Mouse (Mus musculus) ovary, postnatal 14 days (tissue): ENCODE measurements at regions not wholly inside any gene's neighbourhood (a gene's known extent, or its start where the extent isn't known, plus 50 kb on each side); places are given as distances from the start of the nearest gene placed in this dataset.

Source experiments
- DNase-seq: peaks from one replicate; pipeline ENCODE4 v3.0.0; 2022; ENCODE audit warnings: low spot score

DNA sequence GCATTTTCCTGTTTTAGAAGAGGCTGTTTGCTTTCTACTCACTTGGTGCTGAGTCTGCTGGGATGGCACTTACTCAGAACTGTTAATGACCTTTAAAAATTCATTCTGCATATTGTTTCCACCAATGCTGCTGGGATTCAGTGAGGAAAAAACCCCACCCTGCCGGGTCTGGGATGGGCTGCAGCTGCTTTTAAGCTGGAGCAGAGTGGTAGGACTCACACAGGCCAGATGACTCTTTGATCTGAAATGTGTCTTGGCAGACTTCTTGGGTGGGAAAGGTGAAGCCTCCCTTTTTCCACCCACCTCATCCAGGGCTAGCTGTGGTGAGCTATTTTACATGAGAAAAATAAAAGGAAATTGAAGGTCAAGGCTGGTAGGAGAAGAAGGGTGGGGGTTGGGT lies 56.4 kb upstream of the Ddhd1 start:
- peak; percentile 22 for DNase-seq

DNA sequence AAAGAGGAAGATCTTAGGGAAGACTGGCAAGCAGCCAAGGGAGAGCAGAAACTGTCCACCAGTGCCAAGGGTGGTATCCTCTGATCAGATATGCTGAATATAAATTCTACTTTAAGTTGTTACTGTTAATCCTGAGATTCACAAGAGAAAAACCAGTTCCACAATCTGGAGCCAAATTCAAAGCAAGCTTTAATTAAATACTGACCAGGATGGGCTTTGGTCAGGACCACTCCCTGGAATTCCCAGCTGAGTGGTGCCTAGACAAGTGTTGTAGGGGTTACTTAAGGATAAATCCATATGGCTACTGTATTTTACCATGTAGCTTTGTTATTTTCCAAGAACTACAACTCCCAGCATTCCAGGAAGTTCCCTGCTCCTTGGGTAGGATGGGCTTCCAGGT lies 56.8 kb upstream of the Ddhd1 start:
- no peak for DNase-seq

DNA sequence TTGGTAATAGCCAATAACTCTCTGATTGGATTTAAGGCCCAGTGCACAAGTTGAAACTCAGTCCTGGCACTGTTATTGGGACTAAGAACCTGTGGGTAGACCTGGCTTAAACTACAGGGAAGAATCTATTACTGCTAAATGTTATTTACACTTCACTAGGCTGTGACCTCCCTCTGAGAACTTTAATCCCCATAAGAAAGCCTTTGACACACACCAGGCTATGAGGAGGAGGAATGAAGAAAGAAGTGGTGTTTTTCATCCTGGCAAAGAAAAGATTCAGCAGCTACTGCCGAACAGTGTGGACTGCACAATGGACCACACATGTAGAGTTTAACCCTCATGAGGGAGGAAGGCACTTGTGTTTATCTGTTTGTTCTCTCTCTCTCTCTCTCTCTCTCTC lies 58.2 kb upstream of the Ddhd1 start:
- no peak for DNase-seq

DNA sequence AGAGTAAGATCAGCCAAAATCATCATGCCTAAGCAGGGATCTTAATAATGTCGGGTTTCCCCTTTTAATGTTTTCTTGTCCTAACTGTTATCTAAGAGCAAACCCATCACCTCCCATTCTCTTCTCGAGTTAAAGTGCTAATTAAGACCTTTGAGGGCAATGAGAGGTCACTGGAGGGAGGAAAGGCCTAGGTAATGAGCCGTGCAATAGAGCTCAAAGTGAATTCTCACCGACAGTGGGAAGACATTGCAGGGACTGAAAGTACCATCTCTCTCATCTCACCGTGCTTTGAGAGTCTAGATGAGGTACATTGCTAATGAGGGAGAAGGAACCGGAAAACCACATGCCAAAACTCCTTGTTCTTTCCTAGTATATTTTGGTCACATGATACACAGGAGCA lies 64.9 kb upstream of the Ddhd1 start:
- no peak for DNase-seq

DNA sequence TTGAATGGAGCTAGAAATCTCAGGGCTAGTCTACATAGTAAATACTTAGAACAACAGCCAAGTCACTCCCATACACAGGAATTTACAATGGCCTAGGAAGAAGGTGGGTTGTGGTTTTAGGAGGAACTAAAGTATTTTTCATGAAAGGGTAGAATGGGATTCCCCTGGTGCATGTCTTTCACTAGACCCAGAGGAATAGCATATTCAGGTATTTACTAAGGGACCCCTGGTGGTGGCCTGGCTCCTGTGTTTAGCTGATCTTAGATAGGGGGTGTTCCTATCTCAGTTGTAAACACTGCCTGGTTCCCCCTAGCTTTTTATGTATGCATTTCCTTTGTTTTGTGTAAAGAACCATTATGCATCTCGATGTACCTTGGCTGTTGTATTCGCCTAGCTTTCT lies 66.4 kb upstream of the Ddhd1 start:
- DNase-seq = no peak

DNA sequence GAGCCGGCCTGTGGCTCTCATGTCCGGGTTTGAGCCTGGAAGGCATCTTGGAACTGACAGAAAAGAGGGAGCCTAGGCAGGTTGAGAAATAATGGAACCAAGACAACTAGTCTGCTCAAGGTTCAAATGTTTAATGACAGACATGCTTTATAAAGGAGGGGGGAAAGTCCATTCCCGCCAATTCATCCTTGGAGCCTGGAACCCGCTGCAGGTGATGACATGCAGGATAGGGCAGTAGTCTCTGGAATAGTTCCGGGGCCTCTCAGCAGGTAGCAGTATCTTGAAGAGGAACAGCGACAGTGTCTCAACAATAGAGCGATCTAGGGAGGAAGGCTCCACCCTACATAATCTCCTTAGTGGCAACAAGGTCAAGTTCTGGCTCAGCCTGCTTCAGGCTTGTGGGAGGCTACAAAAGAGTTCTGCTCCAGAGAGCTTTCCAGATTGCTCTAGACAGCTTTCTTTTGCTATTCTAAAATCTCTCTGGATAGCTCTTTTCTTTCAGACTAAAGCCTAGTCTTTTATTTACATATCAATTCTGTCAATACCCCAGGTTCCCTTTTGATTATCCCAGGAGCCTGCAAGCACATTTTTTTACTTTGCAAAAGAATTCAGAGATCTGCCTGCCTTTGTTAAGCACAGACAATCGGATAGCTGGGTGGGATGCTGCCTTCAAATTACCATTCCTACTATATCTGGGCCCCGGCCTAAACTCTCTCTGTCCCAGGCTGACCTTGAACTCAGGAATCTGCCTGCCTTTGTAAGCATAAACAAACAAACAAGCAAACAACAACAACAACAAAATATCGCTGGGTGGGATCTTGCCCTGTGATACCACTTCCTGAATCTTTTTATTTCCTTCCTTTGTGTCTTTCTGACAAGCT lies 76.8 kb upstream of the Ddhd1 start:
- no peak for DNase-seq

DNA sequence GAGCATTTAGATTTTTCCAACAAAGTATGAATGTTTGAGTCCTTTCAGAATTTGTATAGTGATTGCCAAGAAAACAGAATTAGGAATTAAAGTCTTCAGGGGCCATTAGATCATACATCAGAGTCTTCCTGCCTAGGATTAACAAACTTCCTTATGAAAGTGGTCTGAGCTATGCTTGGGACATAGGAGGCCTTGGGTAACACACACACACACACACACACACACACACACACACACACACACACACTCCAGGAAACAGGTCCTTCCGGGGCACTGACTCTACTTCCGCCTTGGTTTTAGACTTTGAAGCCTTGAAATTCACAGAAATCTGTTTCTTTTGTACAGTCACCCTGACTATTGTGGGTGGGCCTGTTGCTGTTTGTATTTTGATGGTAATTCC lies 80.0 kb upstream of the Ddhd1 start:
- no peak for DNase-seq

DNA sequence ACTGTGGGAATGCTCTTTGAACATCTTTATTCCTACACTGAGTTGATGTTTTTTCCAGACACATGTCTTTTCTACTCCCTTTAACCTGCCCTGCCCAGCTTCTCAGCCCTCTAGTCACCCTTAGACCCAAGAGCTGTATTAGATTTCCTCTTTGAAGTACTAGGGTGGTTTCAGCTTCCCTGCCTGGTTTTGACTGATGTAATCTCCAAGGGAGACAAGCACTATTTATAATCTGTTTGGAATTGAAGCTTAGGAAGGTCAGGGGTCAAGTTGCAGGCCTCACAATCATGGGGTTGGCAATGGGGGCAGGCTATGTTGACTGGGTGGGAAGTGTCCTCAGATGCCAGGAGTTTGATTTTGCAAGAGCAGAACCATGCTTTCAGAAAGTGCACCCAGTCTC lies 81.7 kb upstream of the Ddhd1 start:
- DNase-seq = no peak

DNA sequence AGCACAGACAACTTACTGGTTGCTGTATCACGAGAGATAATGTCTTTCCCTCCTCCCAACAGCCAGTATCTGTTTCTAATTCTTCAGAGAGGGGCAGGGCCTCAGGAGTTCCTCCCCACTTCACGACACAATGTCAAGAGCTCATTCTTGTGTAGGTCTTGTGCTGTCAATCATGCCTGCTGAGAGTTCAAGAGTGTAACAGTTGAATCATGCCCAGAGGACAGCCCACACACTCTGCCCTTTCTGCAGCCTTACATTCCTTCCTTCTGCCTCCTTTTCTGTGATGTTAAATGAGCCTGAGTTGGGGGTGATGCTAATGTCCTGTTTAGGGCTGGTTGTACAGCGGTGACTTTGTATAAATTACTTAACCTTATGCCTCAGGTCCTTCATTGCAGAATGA lies 82.7 kb upstream of the Ddhd1 start:
- no peak for DNase-seq

DNA sequence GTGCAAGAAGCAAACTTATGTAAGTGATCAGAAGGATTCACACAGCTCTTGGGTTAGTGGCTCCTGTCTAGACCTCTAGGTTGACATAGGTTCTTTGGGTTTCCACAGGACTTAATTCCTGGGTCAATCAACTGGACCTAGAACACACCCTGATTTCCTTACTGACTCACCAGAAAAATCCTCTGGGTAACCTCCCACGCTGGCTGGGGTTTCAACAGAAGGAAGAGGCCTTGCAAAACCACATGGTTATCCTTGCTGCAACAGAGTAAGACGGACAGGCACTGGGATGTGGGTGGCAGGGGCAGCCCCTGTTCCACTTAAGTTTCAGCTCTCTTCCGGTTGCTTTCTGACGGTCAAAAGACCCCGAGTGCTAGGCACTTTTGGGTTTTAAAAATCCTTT lies 88.2 kb upstream of the Ddhd1 start:
- DNase-seq = no peak

DNA sequence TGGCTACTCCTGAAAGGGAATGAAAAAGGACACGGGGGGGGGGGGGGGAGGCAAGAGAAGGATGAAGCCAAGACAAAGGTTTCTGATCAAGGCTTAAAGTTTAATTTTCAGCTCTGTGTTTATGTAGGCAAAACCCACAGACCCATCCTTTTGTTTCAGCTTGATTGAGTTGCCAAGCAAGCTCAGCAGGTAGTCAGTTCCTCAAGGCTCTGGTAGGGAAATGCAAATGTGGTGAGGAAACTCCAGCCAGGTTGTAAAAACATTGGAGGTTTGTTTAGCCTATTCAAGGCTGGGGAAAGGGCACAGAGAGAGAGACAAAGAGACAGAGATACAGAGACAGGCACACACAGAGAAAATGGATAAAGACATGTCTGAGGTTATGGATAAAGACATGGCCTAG lies 99.4 kb upstream of the Ddhd1 start:
- no peak for DNase-seq

DNA sequence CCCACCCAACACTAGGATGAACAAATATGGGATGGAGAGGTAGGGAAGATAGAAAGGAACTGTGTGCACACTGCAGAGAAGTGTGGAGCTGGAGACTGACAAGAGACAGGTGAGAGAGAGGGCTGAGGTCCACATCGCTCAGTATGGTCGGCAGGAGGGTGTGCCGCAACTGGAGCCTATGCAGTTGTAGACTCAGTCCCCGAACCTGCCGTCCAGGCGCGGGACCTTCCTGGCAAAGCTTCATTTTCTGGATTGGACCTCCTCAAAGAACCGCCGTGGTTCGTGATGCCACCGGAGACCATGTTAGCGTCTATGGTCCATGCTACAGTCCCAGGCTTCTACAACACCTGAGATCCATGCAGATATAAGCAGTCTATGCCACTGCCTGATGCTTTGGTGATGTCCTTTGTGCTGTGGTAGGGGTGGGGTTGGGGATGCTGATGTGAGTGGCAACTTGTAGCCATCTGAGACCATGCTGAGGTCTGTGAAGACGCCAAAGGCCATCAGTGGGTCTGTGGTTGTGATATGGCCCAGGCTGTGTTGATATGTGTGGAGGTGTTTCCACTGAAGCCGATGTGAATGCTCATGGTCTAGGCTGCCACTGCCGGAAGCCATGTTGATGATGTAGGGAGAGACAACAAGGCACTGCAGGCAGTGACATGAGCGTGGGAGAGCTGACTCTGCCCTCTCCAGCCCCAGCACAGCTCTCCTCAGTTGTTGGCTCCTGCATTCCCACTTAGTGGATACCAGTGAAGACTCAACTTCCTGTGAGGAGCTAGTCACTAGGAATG lies 103.1 kb upstream of the Ddhd1 start:
- DNase-seq = no peak

DNA sequence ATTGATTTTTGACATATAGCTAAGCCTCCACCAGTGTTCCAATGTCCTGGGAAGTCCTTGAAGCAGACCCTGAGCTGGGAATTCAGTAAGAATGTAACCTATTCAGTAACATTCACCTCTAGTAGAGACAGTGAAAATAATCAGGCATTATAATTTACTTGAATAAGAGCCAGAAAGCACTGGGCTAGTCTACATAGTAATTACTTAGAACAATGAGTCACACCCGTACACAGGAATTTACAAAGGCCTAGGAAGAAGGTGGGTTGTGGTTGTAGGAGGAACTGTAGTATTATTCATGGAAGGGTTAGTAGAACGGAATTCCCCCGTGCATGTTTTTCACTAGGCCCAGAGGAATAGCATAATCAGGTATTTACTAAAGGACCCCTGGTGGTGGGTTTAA lies 106.3 kb upstream of the Ddhd1 start:
- DNase-seq = no peak

DNA sequence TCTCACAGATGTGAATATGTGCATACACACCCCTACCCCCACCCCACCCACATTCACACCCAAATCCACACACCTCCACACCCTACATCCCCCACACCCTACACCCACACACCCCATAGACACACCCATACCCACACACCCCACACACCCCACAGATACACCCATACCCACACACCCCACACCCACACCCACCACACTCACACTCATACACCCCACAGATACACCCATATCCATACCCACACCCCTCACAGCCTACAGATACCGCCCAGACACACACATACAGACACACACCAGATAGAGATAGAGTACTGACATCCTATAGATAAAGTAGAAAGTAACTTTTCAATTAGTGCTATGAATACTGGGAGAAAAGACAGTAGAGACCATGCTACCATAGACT lies 108.6 kb upstream of the Ddhd1 start:
- DNase-seq = no peak

DNA sequence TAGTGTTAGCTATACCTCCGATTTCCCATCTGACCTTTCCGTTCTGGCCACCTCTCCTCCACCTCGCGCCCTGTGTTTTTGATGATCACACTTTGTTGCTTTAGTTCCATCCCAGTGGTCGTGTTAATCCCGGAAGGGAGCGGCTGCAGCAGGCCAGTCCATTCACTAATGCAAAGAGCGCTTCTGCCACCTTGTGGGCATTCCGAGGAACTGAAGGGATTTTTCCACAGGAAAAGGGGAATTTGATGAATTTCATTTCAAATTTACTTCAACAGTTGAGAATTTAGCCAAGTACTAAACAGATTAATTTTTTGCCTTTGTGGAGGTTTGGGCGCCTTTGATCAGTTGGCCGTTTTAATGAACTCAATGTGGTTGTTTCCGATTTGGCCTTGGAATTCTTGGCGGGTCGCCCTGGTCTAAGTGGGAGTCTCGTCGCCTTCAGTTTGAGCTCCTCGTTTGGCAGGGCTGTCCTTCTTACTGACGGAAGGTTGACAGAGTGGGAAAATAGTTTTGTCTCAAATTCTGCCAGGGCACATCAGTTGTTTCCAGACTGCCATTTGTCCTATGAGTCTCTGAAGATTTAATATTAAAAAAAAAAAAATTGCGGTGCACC lies 114.8 kb upstream of the Ddhd1 start:
- peak; percentile 51 for DNase-seq

DNA sequence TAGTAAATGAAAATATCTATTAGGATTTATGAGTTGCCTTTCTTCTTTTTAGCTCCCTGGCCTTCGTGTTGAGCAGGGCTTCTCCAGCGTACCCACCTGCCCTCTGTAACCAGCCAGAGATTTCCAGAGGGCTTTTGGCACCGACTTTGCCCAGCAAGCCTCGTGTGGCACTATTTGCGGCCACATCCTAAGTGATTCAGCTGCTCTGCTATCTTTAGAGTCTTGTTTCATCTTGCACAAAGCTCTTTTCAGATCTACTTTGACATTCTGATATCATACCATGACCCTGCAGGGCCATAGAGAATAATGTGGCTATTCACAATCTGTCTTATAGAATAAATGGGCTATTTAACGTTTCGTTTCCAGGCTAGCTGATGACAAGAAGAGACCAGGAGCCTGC lies 115.4 kb upstream of the Ddhd1 start:
- DNase-seq = no peak

DNA sequence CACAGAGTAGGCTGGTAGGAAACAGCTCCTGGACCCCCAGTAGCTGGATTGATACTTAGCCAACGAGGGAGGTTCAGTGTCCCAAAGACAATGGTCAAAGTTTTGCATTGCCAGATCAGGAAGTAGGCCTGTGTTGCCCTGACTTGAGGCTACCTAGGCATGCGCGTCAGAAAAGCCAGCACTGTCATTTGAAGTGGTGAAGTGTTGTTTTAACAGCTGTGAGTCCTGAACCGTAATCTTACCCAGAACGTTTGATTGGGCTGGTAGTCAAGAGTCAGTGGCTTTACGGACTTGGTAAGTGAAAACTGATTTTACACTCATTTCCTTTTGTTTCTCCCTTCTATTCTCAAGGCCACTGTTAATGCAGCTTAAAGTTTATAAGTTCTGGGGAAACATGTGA lies 123.9 kb upstream of the Ddhd1 start:
- no peak for DNase-seq

DNA sequence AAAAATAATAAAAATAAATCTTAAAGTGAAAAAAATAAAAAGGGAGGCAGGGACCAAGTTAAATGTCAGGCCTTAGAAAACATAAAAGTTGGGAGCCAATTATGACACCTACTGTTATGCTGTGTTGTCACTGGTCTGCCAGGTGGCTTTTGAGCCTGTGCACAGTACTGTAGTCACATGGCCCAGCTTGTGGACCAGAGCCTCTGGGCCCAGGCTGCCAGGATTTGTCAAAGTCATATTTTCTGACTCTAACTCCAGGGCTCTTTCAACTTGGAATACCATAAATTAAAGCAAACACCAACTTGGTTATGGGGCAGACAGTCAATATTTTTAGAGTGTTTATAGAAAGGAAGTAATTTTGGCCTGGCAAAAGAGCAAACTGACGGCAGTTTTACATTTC lies 137.0 kb upstream of the Ddhd1 start:
- no peak for DNase-seq

DNA sequence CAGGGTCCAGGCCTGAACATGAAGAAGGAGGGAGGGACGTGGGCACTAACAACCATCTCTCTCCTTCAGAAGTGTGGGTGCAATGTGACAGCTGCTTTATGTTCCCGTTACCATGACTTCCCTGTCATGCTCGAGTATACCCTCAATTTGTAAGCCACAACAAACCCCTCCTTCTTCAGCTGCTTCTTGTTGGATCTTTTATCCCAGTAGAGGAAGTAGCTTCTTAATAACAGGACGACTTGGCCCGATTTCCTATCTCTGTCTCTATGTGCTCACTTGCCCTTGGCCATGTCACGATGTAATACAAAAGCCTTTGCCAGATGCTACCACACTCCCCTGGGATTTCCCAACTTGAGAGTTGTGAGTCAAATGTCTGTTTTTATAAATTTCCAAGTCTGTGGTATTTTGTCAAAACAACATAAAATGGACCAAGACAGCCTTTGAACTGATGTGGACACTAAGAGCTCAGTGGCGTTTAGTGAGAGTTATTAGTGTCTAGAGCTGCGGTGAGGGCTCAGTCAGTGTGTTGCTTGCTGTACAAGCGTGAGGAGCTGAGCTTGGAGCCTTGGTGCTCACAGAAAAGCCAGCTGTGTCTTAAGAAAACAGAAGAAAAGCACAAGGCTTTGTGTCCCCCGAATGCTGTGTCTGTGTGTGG lies 138.8 kb upstream of the Ddhd1 start:
- DNase-seq = no peak

DNA sequence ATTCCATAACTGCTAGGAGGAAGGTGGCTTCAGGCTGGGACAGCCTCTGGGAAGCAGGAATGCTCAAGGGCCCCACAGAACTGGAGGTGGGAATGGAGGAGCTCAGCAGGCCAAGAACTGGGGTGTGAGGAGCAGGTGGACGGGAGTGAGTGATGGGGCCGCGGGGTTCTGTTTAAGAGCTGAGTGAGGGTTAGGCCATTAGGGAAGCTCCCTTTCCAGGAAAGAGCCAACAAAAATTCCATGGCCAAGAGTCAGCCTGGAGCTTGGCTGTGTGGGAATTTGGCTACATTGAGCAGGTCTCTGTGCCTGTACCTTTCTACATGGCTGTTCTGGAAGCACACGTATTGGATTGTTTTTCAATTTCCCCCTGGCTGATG lies 139.4 kb upstream of the Ddhd1 start:
- DNase-seq = no peak

DNA sequence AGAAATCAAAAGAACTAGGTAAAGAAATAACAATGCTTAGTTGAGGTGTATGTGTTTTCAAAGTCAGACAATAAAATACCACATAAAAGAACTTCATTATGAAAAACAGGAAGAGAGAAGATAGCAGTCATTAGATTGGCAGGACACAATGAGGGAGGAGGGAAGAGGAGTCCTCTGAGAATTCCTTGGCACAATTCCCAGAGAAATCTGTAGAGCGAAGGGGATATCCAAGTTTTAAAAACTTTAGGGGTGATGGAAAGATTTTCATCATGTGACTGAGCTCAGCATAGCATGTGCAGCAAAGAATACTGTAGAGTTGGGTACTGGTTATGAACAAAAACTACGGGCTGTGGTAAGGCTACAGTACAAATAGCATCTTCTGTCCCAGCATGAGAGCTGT lies 141.3 kb upstream of the Ddhd1 start:
- DNase-seq = no peak

DNA sequence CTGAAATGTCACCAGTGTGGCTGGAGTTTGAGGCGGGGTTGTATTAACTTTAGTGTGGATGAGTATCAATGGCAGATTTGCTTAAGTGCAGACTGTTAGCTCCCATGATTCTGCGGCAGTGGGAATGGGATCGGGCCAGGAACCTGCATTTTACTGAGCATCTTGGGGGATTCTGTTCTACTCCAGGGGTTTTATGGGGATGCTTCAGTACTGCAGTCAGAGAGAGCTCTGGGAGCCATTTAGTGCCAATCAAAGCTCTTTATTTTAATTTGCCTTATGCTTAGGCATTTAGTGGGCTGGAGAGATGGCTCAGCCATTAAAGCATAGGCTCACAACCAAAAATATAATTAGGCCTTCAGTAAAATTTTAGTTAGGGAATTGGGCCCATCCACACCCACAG lies 148.0 kb upstream of the Ddhd1 start:
- DNase-seq = no peak
